Mouse (Mus musculus) lung, adult 2 months (tissue): ENCODE data around the gene Bbox1.

ENCODE experiments used
- CTCF ChIP-seq: fragments of 200-500 bp; IDR thresholded peaks from 2 replicates; pipeline ENCODE4 v1.5.1; 2011; ENCODE audit warnings: mild to moderate bottlenecking, low read length, control low read depth; ENCODE audit not compliant: insufficient read depth
- POLR2A ChIP-seq: fragments of 200-500 bp; IDR thresholded peaks from 2 replicates; pipeline ENCODE4 v1.6.1; 2011; ENCODE audit warnings: low read depth, mild to moderate bottlenecking, control low read depth, low read length, borderline replicate concordance; ENCODE audit errors: extremely low read depth

DNA sequence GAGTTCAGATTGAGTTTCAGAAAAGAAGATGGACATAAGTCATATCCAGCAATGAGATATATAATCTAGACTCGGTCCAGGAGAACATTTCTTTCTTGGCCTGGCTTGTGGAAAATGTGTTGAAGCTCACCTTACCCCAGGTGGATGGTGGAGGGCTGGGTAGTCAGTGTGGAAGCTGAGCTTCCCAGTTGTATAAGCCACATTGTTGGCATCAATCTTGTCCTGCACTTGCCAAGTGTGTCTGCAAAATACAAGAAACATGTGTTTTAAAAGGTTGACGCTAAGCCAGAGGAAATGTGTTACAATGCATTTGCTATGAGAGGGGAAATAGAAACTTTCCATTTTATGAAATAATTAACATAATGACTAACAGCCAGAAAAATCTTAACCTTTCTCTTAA lies 38.9 kb downstream of the Bbox1 start:
- TF ChIP-seq POLR2A (no peak), CTCF (no peak)
